Mouse (Mus musculus) MEL (cell line): ENCODE data around the gene Thsd7b. TPM values are rescaled to one million over a fixed set of nuclear protein-coding genes. Genes with fewer than 3 reads are reported as not detected.

ENCODE experiments used
- DNase-seq: peaks from one replicate; pipeline ENCODE4 v3.0.0; 2011; ENCODE audit warnings: low read depth, low spot score
- H3K27ac ChIP-seq: 2 replicates; pipeline ENCODE4 v1.5.1; 2012; ENCODE audit warnings: low read depth, mild to moderate bottlenecking, control low read depth, low read length, moderate library complexity; ENCODE audit not compliant: control insufficient read depth
- H3K27me3 ChIP-seq, 2 experiments: fragments of 150-350 bp in 1 of 2; sonication (generic) in 1 of 2; 2 replicates each; pipeline ENCODE4 v1.6.1; 2012; ENCODE audit warnings: low read length in 2 of 2, mild to moderate bottlenecking in 2 of 2, improper control_type of control experiment in 1 of 2, moderate library complexity in 1 of 2; ENCODE audit not compliant: insufficient read depth in 2 of 2, control insufficient read depth in 1 of 2
- H3K36me3 ChIP-seq, 2 experiments: 2 replicates each; pipeline ENCODE4 v1.6.1; 2012 to 2014; ENCODE audit warnings: low read length in 2 of 2, improper control_type of control experiment in 1 of 2, inconsistent platforms in 1 of 2, mild to moderate bottlenecking in 1 of 2; ENCODE audit not compliant: insufficient read depth in 2 of 2, control insufficient read depth in 1 of 2
- H3K4me1 ChIP-seq, 2 experiments: fragments of 150-350 bp in 1 of 2; sonication (generic) in 1 of 2; 2 replicates each; pipeline ENCODE4 v1.6.1; 2012; ENCODE audit warnings: low read length in 2 of 2, improper control_type of control experiment in 1 of 2, mild to moderate bottlenecking in 1 of 2; ENCODE audit not compliant: insufficient read depth in 2 of 2, control insufficient read depth in 1 of 2
- H3K4me3 ChIP-seq, 2 experiments: fragments of 150-350 bp in 1 of 2; sonication (generic) in 1 of 2; 2 replicates each; pipeline ENCODE4 v1.5.1; 2012; ENCODE audit warnings: low read depth in 2 of 2, low read length in 2 of 2, mild to moderate bottlenecking in 2 of 2, moderate library complexity in 2 of 2, control low read depth in 1 of 2, improper control_type of control experiment in 1 of 2; ENCODE audit not compliant: control insufficient read depth in 1 of 2, insufficient read depth in 1 of 2
- H3K79me2 ChIP-seq: 2 replicates; pipeline ENCODE4 v1.6.1; 2012; ENCODE audit warnings: mild to moderate bottlenecking, low read length, moderate library complexity; ENCODE audit not compliant: control insufficient read depth, poor library complexity, insufficient read depth
- H3K9ac ChIP-seq: 2 replicates; pipeline ENCODE4 v1.6.1; 2012; ENCODE audit warnings: low read depth, mild to moderate bottlenecking, control low read depth, low read length, moderate library complexity; ENCODE audit not compliant: control insufficient read depth, poor library complexity, severe bottlenecking
- H3K9me3 ChIP-seq: fragments of 150-350 bp; sonication (generic); replicated peaks from 2 replicates; pipeline ENCODE4 v1.6.1; 2012; ENCODE audit warnings: mild to moderate bottlenecking, low read length, improper control_type of control experiment, moderate library complexity; ENCODE audit not compliant: insufficient read depth
- CHD1 ChIP-seq: IDR thresholded peaks from 2 replicates; pipeline ENCODE4 v1.6.1; 2012; ENCODE audit warnings: low read depth, mild to moderate bottlenecking, inconsistent platforms, low read length, improper control_type of control experiment
- CHD2 ChIP-seq: IDR thresholded peaks from 2 replicates; pipeline ENCODE4 v1.6.1; 2011; ENCODE audit warnings: low read length, improper control_type of control experiment
- E2F4 ChIP-seq: IDR thresholded peaks from 2 replicates; pipeline ENCODE4 v1.6.1; 2011; ENCODE audit warnings: low read depth, low read length, improper control_type of control experiment, borderline replicate concordance
- ELF1 ChIP-seq: IDR thresholded peaks from 2 replicates; pipeline ENCODE4 v1.6.1; 2014; ENCODE audit warnings: low read depth, mild to moderate bottlenecking, inconsistent platforms, low read length, improper control_type of control experiment, moderate library complexity
- ETS1 ChIP-seq: IDR thresholded peaks from 2 replicates; pipeline ENCODE4 v1.6.1; 2012; ENCODE audit warnings: low read depth, mild to moderate bottlenecking, inconsistent platforms, low read length, improper control_type of control experiment, moderate library complexity
- GABPA ChIP-seq: IDR thresholded peaks from 2 replicates; pipeline ENCODE4 v1.6.1; 2012; ENCODE audit warnings: low read depth, mild to moderate bottlenecking, inconsistent platforms, low read length, improper control_type of control experiment, moderate library complexity
- GATA1 ChIP-seq: IDR thresholded peaks from 2 replicates; pipeline ENCODE4 v1.6.1; 2011; ENCODE audit warnings: low read depth, low read length, improper control_type of control experiment
- MAX ChIP-seq: IDR thresholded peaks from 2 replicates; pipeline ENCODE4 v1.6.1; 2011; ENCODE audit warnings: low read length, improper control_type of control experiment
- MEF2A ChIP-seq: IDR thresholded peaks from 2 replicates; pipeline ENCODE4 v1.6.1; 2014; ENCODE audit warnings: low read depth, mild to moderate bottlenecking, inconsistent platforms, low read length, improper control_type of control experiment; ENCODE audit not compliant: poor library complexity, insufficient replicate concordance, severe bottlenecking; ENCODE audit errors: extremely low read depth
- MYB ChIP-seq: IDR thresholded peaks from 2 replicates; pipeline ENCODE4 v1.6.1; 2011; ENCODE audit warnings: mild to moderate bottlenecking, low read depth, low read length, improper control_type of control experiment
- MYC ChIP-seq: IDR thresholded peaks from 2 replicates; pipeline ENCODE4 v1.6.1; 2011; ENCODE audit warnings: low read depth, mild to moderate bottlenecking, low read length, improper control_type of control experiment, moderate library complexity
- NELFE ChIP-seq: IDR thresholded peaks from 2 replicates; pipeline ENCODE4 v1.6.1; 2011; ENCODE audit warnings: low read depth, low read length, improper control_type of control experiment
- NRF1 ChIP-seq: IDR thresholded peaks from 2 replicates; pipeline ENCODE4 v1.6.1; 2014; ENCODE audit warnings: low read depth, mild to moderate bottlenecking, inconsistent platforms, low read length, improper control_type of control experiment, moderate library complexity; ENCODE audit not compliant: poor library complexity, insufficient read depth, severe bottlenecking
- POLR2A ChIP-seq, 2 experiments: IDR thresholded peaks; 2 replicates each; pipeline ENCODE4 v1.6.1; 2011 to 2012; ENCODE audit warnings: low read length in 2 of 2, mild to moderate bottlenecking in 2 of 2, control low read depth in 1 of 2, improper control_type of control experiment in 1 of 2, low read depth in 1 of 2, moderate library complexity in 1 of 2; ENCODE audit not compliant: control insufficient read depth in 1 of 2, insufficient read depth in 1 of 2, poor library complexity in 1 of 2
- POLR2AphosphoS5 ChIP-seq: IDR thresholded peaks from 2 replicates; pipeline ENCODE4 v1.6.1; 2012; ENCODE audit warnings: low read depth, borderline replicate concordance, mild to moderate bottlenecking, inconsistent platforms, low read length, moderate library complexity, mixed read lengths
- SMC3 ChIP-seq: IDR thresholded peaks from 2 replicates; pipeline ENCODE4 v1.6.1; 2011; ENCODE audit warnings: low read depth, low read length, improper control_type of control experiment
- TBP ChIP-seq: IDR thresholded peaks from 2 replicates; pipeline ENCODE4 v1.8.0; 2011; ENCODE audit warnings: low read depth, low read length, improper control_type of control experiment
- TCF12 ChIP-seq: IDR thresholded peaks from 2 replicates; pipeline ENCODE4 v1.6.1; 2014; ENCODE audit warnings: low read depth, mild to moderate bottlenecking, inconsistent platforms, low read length, improper control_type of control experiment, moderate library complexity
- UBTF ChIP-seq: IDR thresholded peaks from 2 replicates; pipeline ENCODE4 v1.6.1; 2012; ENCODE audit warnings: low read depth, mild to moderate bottlenecking, inconsistent platforms, low read length, improper control_type of control experiment, moderate library complexity, borderline replicate concordance; ENCODE audit not compliant: insufficient read depth
- USF1 ChIP-seq: IDR thresholded peaks from 2 replicates; pipeline ENCODE4 v1.6.1; 2014; ENCODE audit warnings: low read depth, mild to moderate bottlenecking, inconsistent platforms, low read length, improper control_type of control experiment, moderate library complexity
- ZNF384 ChIP-seq: IDR thresholded peaks from 2 replicates; pipeline ENCODE4 v1.6.1; 2012; ENCODE audit warnings: low read depth, mild to moderate bottlenecking, inconsistent platforms, low read length, improper control_type of control experiment
- polyA plus RNA-seq, 2 experiments: library from polyadenylated mRNA; stranded (reverse) in 1 of 2; unstranded in 1 of 2; fragments of >175 nt in 1 of 2; fragments of >200 nt in 1 of 2; gene quantifications; 2 replicates each; pipeline versions ENCODE4 v1.2.1 to v1.2.4; 2012; ENCODE audit warnings: low replicate concordance in 2 of 2, low read depth in 1 of 2; ENCODE audit not compliant: insufficient read length in 2 of 2, insufficient read depth in 1 of 2, missing spikeins in 1 of 2
- total RNA-seq: library from RNA; depleted of rRNA; stranded (reverse); fragments of 300-350 nt; gene quantifications from 2 replicates; pipeline ENCODE4 v1.2.3, GENCODE M21; 2012

The Thsd7b gene
- total and polyA plus RNA-seq, 3 experiments, result not detected

DNA sequence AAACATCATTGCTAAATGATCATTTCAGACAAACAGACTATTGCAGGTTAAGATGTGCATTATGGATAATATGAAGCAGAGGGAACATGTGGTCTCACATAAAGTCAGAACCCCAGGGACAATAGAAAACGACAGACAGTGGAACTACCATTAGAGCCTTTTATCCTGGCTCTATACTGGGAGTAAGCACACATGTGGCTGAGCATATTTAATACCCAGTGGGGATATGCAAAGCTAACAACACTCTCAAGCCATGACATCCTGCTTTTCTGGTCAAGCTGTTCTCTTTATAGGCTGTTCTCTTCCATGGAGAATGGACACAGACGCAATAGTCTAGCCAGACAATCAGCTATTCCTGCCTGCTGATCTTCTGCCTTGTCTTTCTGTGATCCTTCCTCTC is 191.3 kb downstream of the Thsd7b start:
- TF ChIP-seq NRF1 (no peak), ELF1 (no peak), TCF12 (no peak), USF1 (no peak), UBTF (no peak), MEF2A (no peak), GATA1 (no peak), CHD1 (no peak), POLR2AphosphoS5 (no peak), NELFE (no peak), SMC3 (no peak), MYB (no peak), ETS1 (no peak), MAX (no peak), TBP (no peak)
- Histone ChIP-seq H3K36me3 (no peaks in the 10 kb centered on the region), H3K4me1 (no peaks in the 10 kb centered on the region), H3K4me3 (no peak overlapping the region), H3K27ac (no peak overlapping the region), H3K79me2 (no peaks in the 10 kb centered on the region), H3K27me3 (no peaks in the 10 kb centered on the region), H3K9ac (no peak overlapping the region), H3K9me3 (no peaks in the 10 kb centered on the region)
- no peak for DNase-seq

DNA sequence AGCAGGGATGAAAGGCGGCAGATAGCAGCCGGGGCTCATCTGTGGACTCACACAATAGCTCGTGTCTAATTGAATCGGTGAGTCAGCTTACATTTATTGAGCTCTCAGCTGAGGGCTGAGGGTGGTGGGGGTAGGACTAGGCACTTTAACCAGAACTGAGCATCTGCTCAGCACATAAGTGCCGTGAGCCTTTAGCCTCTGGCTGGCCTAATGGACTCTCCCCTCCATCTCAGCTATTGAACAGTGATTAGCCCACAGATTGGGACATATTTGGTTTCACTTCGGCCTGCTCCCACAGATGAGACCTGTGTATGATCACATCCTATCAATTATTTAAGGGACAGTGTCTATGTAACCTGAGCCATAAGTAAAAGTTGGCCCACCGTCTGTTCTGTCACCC is 200.4 kb downstream of the Thsd7b start:
- no peaks in the 10 kb centered on the region for H3K9me3 ChIP-seq
- H3K27me3 ChIP-seq, result no peaks in the 10 kb centered on the region
- no peak overlapping the region for H3K27ac ChIP-seq
- H3K4me1 ChIP-seq, result no peaks in the 10 kb centered on the region
- no peak for TF ChIP-seq POLR2A (IDR thresholded peaks at IDR 0.05; ENCODE audit: control insufficient read depth in 1 of 2, insufficient read depth in 1 of 2, low read depth in 1 of 2, low read length in 2 of 2, poor library complexity in 1 of 2)
- no peak for TF ChIP-seq CHD2
- TF ChIP-seq GABPA, result no peak
- TF ChIP-seq MYC, result no peak
- no peak for TF ChIP-seq ZNF384
- no peak for TF ChIP-seq E2F4
- no peak for DNase-seq
- H3K79me2 ChIP-seq, result no peaks in the 10 kb centered on the region
- H3K36me3 ChIP-seq, result no peaks in the 10 kb centered on the region; a peak in 1 of 4 replicates
- no peak overlapping the region for H3K9ac ChIP-seq
- H3K4me3 ChIP-seq, result no peak overlapping the region
